Mouse (Mus musculus): ENCODE data around the gene Zfp704.

Gene Zfp704

DNA sequence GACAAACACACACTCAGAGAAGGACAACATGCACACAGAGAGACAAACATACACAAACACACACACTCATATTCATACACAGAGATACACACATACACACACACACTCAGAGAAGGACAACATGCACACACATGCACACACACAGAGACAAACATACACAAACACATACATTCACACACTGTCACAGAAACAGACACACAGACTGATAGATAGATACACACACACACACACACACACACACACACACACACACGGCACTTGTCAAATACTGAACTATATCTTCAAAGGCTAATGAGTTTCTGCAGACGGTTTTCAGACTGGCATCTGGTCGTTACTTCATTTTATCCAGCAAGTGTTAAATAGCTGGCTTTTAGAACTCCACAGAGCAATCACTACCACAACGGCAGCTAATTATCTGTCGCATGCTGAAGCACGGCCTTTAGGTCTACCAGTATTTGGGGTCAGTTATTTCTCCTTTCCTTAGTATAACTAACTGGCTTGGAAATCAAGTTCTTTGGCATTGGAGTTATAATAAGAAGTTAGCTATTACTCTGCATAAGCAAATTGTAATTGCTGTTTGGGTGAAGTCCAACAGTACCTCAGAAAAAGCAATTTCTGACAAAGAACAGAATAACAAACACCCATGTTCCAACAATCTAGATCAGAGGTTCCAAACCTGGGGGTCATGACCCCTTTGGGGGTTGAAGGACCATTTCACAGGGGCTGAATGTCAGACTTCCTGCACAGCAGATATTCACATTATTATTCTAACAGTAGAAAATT, 51.9 kb downstream of the Zfp704 start:
- no peak for DNase-seq (ENCODE audit: low spot score)

DNA sequence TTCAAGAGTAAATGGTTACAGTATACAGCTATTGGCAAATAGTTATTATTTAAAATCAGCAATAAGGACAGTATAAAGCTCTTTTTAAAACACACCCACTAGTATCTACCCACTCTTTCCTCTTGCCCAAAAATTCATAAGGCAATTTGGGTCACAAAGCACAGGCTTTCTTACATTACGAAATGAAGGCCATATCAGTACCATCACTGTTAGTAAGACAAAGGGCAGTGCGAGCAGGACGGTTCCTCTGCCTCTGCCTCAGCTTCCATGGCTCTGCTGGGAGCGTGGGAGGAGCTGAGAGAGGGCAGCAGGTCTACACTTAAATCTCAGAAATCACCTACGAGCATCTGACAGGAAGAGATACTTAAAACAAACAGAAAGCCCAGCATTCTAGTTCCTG, 53.7 kb downstream of the Zfp704 start:
- no peak for DNase-seq (ENCODE audit: low spot score)

DNA sequence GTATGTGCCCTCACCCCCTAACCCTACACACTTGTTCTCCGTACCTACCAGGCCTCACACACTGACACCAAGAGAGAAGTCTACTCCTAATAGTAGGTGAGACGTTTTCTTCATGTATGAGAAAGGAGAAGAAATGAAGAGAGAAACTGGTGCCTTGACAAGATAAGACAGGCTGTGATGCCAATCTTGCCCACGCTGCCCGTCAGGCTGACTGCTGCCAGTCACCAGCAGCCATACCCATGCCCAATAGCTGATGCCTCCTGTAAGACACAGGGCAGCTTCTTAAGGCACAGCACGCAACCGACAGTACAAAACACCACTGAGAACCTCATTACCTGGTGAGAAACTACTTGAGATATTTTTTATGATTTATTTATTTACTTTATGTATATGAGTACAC, 55.0 kb downstream of the Zfp704 start:
- no peak for DNase-seq (ENCODE audit: low spot score)

GRCm38 (mm10) chr3:9552332-9552731, 57.6 kb downstream of the Zfp704 start:
- DNase-seq (ENCODE audit: low spot score) = no peak

DNA sequence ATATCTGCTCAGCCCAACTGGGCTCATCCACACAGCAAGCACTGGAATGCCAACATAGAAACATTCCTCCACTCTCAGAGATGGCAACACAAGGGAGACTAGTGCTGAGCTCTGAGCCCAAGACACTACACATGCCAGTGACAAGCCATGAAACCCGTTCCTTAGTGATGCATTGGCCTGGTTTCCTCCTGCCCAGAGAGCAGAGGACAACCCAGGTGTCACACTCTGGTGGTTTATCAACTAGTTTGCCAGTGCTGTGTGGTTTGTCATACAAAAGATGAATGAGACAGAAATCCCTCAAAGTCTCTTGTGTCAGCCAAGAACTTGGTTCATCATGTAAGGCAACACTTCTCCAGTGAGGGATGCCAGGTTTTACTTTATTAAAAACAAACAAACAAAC, 59.0 kb downstream of the Zfp704 start:
- no peak for DNase-seq (ENCODE audit: low spot score)

- no peak for DNase-seq (ENCODE audit: low spot score)
Measured at GRCm38 (mm10) chr3:9549815-9550214, 60.1 kb downstream of the Zfp704 start.

DNA sequence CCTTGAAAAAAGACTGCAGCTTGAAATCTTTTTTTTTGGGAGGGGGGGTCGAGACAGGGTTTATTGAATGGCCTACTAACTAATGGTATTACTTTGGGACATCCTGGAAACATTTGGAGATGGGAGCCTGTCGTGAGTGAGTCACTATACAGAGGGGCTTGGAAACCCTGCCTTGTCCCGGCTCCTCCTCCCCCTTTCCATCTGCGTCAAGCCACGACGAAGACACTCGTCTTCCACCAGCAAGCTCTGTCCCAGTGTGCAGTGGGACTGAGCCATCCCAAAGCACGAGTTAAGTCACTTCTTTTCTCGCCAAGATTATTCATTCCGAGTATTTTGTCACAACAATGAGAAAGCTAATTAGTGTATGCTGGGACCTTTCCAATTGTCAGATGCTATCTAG, 61.7 kb downstream of the Zfp704 start:
- DNase-seq (ENCODE audit: low spot score) = no peak

DNA sequence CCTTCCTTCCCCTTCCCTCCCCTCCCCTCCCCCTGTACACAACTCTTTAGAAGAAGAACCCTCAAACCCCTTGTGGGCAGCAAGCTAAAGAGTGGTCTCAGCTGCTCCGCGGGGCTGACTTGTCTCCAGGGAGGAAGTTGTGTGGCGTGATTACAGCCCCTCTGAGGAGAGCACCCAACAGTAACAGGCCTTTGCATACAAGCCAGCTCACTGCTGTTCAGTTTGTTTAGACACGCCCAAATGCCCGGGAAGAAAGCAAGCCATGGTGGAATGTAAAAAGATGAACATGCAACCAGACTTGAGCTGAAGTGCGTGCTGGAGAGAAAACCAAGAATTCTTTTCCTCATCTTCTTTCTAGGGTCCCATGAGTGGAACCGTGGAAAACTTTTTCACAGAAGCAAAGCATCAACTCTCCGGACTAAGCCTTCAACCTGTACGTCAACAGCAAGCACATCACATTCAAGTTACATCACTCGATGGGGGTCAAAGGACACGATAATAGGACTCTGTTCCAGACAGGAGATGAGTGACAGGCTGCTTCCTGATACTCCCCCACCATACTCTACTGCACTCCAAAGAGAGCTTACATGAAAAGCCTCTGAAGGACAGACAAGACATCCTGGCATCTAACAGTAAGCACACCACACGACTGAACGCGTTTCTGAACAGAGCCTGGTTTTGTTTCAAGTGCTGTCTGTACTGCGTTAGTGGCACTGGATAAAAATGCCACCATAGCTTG, 62.8 kb downstream of the Zfp704 start:
- no peak for DNase-seq (ENCODE audit: low spot score)

DNA sequence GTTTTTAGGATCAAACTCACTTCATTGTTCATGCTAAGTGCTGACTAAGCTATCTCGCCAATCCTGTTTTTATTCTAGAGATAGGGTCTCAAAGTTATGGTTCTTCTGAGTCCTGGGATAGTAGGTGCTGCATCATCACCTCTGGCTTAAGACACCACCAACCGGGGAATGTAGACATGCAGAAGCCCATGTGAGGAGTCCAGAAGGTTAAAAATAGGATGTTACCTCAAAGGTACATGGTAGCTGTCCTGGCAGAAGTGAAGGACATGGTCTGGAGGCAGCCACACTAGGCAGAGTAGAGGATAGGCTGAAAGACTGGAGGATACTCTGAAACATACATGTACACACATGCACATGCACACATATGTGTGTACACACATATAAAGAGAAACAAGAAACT, 65.5 kb downstream of the Zfp704 start:
- no peak for DNase-seq (ENCODE audit: low spot score)

DNA sequence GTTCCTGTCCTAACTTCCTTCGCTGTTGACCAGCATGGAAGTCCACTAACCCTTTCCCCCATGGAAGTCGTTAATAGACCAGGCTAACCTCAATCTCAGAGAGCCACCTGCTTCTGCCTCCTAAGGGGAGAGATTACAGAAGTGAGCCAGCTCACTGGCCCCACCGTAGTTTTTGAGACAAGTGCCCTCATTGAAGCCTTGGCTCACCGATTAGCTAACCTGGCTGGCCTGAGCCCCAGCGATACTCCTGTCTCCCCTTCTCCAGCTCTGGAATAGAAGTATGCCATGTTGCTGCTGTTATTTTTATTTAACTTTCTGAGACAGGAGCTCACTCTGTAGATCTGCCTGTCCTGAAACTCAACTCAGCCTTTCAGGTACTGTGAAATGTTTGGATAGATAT, 66.0 kb downstream of the Zfp704 start:
- no peak for DNase-seq (ENCODE audit: low spot score)

DNA sequence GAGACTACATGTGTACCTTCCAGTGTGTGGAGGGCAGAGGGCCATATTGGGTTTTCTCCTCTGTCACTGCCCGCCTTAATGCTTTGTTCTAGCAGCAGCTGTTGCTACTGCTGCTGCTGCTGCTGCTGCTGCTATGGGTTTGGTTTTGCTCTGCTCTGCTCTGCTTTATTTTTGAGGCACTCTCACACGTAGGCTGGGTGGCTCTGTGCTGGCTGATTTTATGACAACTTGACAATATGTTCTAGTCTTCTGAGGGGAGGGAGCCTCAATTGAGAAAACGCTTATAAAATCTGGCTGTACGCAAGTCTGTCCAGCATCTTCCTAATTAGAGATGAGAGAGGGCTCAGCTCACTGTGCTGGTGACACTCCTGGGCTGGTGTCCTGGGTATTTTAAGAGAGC, 66.4 kb downstream of the Zfp704 start:
- DNase-seq (ENCODE audit: low spot score) = no peak

GRCm38 (mm10) chr3:9541561-9541960, 68.3 kb downstream of the Zfp704 start:
- DNase-seq (ENCODE audit: low spot score) = no peak

DNA sequence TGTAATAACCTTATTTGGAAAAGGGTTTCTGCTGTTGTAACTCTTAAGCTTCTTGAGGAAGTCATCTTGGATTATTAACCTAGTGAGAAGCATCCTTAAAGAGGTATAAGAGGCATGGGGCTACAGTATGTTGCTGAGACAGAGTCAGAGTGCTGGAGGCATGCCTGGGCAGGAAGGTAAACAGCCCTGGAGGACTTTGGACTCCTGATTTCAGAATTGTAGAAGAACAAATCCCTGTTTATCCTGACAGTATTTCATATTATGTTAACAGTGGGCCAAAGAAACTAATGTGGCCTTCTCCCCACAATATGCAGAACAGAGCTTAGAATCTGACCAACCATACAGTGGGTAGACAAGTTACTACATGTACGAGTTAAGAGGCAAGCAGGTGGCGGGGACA, 71.4 kb downstream of the Zfp704 start:
- DNase-seq (ENCODE audit: low spot score) = no peak

GRCm38 (mm10) chr3:9537889-9538288, 72.0 kb downstream of the Zfp704 start:
- DNase-seq (ENCODE audit: low spot score) = no peak

GRCm38 (mm10) chr3:9530097-9530780, 79.6 kb downstream of the Zfp704 start:
- DNase-seq (ENCODE audit: low spot score) = peak; percentile 27

- no peak for DNase-seq (ENCODE audit: low spot score)
Measured at GRCm38 (mm10) chr3:9524429-9524828, 85.5 kb downstream of the Zfp704 start.

- no peak for DNase-seq (ENCODE audit: low spot score)
Measured at GRCm38 (mm10) chr3:9523081-9523932, 86.6 kb downstream of the Zfp704 start.

GRCm38 (mm10) chr3:9522009-9522408, 87.9 kb downstream of the Zfp704 start:
- no peak for DNase-seq (ENCODE audit: low spot score)

- DNase-seq (ENCODE audit: low spot score) = no peak
Measured at GRCm38 (mm10) chr3:9520728-9521054, 89.2 kb downstream of the Zfp704 start.

DNA sequence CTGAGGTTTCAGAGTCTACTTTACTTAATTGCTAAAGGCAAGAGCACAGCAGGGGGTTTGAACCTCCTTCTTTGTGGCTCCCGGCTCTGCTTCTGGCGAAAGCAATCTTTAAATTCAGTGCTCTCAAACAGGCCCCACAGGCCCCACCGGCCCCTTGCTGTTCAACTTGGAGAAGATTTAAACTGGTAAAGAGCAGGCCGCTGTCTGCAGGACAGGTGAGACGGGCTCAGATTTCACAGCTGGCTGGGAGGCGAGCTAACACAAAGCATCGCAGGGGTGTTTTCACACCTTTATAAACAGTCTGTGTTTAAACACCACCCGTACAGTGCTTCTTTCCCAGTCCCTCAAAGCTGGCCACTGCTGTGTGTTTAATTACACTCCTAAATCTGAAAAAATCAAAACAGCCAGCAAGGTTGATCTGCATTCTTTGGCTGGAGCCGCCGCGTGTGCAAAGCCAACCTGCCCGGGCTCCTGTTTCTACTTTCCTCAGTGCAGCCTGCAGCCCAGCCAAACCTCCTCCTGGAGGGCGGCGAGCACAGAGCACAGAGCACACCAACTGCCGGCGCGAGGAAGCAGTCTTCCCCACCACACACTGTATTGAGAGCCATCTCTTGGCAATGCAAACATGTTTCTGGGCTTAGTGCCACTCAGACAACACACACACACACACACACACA, 89.7 kb downstream of the Zfp704 start:
- peak; percentile 62 for DNase-seq (ENCODE audit: low spot score)

DNA sequence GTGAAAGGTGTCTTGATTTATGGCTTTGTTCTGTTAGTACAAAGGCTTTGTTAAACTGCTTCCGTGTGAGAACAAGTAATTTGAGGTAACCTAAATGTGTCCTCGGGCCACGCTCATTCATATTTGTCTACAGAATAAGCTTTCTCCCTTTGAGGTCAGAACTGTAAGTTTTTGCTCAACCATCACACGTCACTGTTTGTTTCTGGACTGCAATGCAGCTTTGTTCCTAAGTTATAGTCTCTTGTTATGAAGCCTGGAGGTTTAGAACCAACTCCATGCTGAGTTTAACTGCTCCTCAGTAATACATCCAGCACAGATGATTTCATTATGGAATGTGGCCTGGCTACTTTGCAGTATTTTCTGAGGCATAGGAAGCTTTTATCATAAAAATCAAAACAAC, 90.4 kb downstream of the Zfp704 start:
- no peak for DNase-seq (ENCODE audit: low spot score)

GRCm38 (mm10) chr3:9518936-9519335, 90.9 kb downstream of the Zfp704 start:
- DNase-seq (ENCODE audit: low spot score) = no peak
